Mouse (Mus musculus) heart, embryonic 11.5 days (tissue): Measurements from ENCODE around the gene Tmem106b. TPM values are rescaled to one million over a fixed set of nuclear protein-coding genes. Genes with fewer than 3 reads are reported as not detected.
A peak's percentile ranks its signal among the peaks of the same experiment; 100 is the strongest.

Source experiments
- ATAC-seq: fragments of 200-750 bp; cut with Nextera tagmentation; replicated peaks from 2 replicates; pipeline ENCODE4 v1.8.0; 2017; ENCODE audit warnings: moderate library complexity; ENCODE audit not compliant: insufficient number of reproducible peaks, low FRiP score, low TSS enrichment
- H3K27ac ChIP-seq: fragments of 300-500 bp; sonication (generic); 2 replicates; pipeline ENCODE4 v1.5.1; 2014; ENCODE audit warnings: mild to moderate bottlenecking, low read depth, low read length
- H3K27me3 ChIP-seq: fragments of 300-500 bp; sonication (generic); 2 replicates; pipeline ENCODE4 v1.6.1; 2014; ENCODE audit warnings: mild to moderate bottlenecking, low read length, mixed read lengths; ENCODE audit not compliant: control insufficient read depth, insufficient read depth
- H3K36me3 ChIP-seq: fragments of 300-500 bp; sonication (generic); 2 replicates; pipeline ENCODE4 v1.6.1; 2014; ENCODE audit warnings: mild to moderate bottlenecking, low read length, moderate library complexity, mixed read lengths; ENCODE audit not compliant: control insufficient read depth, insufficient read depth
- H3K4me1 ChIP-seq: fragments of 300-500 bp; sonication (generic); 2 replicates; pipeline ENCODE4 v1.6.1; 2014; ENCODE audit warnings: low read length; ENCODE audit not compliant: control insufficient read depth, insufficient read depth
- H3K4me2 ChIP-seq: fragments of 300-500 bp; sonication (generic); 2 replicates; pipeline ENCODE4 v1.6.1; 2014; ENCODE audit warnings: mild to moderate bottlenecking, moderate library complexity
- H3K4me3 ChIP-seq: fragments of 300-500 bp; sonication (generic); 2 replicates; pipeline ENCODE4 v1.5.1; 2014; ENCODE audit warnings: low read depth, low read length
- H3K9ac ChIP-seq: fragments of 300-500 bp; sonication (generic); 2 replicates; pipeline ENCODE4 v1.6.1; 2014; ENCODE audit warnings: mild to moderate bottlenecking, low read depth, low read length, moderate library complexity
- H3K9me3 ChIP-seq: fragments of 300-500 bp; sonication (generic); replicated peaks from 2 replicates; pipeline ENCODE4 v1.6.1; 2016; ENCODE audit warnings: low read length; ENCODE audit not compliant: control insufficient read depth
- WGBS: fragments of 180-500 bp; shearing (Covaris S2); extraction: QIAGEN DNeasy Blood & Tissue Kit; methylation state at CpG from one replicate; pipeline ENCODE4 v1.1.7; 2014; ENCODE audit not compliant: insufficient replicate concordance; 5-methylcytosine and 5-hydroxymethylcytosine counted together
- polyA plus RNA-seq: library from polyadenylated mRNA; unstranded; fragments of >200 nt; fragmentation: Nextera tagmentation; extraction: Ambion mirVana; gene quantifications from 2 replicates; pipeline ENCODE4 v1.2.1, GENCODE M21; 2014

Gene Tmem106b
- polyA plus RNA-seq = 27.5 and 36.5 TPM in 2 replicates

GRCm38 (mm10) chr6:13069302-13070146 lies at the start of gene Tmem106b:
TSS of gene Tmem106b (plus strand) at chr6:13069759.
- H3K4me3 ChIP-seq = peak within 1 kb of the TSS; percentile 97
- no peaks in the 10 kb centered on the region for H3K27me3 ChIP-seq
- ATAC-seq = peak; percentile 99
- 3% methylated on average over 61 of the region's 61 CpGs for WGBS
- peaks cover 4% of the 10 kb centered on the region; the same call in 1 of the 2 replicates for H3K4me1 ChIP-seq
- H3K36me3 ChIP-seq = peaks cover 3% of the 10 kb centered on the region; the same call in 1 of the 2 replicates
- H3K9me3 ChIP-seq = no peaks in the 10 kb centered on the region
- peak within 1 kb of the TSS; percentile 93 for H3K9ac ChIP-seq
- H3K4me2 ChIP-seq = peak within 1 kb of the TSS; percentile 77
- H3K27ac ChIP-seq = peak within 1 kb of the TSS; percentile 85

- 33% methylated on average over 5 of the region's 5 CpGs for WGBS
- Histone ChIP-seq H3K4me1 (no peaks in the 10 kb centered on the region), H3K27me3 (no peaks in the 10 kb centered on the region), H3K27ac (no peak overlapping the region), H3K9ac (no peak overlapping the region), H3K4me2 (no peak overlapping the region), H3K4me3 (no peak overlapping the region), H3K9me3 (no peaks in the 10 kb centered on the region), H3K36me3 (no peaks in the 10 kb centered on the region)
- ATAC-seq = no peak
Measured at GRCm38 (mm10) chr6:13021245-13022100, 48.1 kb upstream of the Tmem106b start.

- no peak overlapping the region for H3K4me3 ChIP-seq
- H3K9ac ChIP-seq = no peak overlapping the region
- no peak overlapping the region for H3K27ac ChIP-seq
- H3K4me1 ChIP-seq = no peaks in the 10 kb centered on the region
- H3K36me3 ChIP-seq = no peaks in the 10 kb centered on the region
- H3K4me2 ChIP-seq = no peak overlapping the region
- ATAC-seq = no peak
- H3K9me3 ChIP-seq = no peaks in the 10 kb centered on the region
- H3K27me3 ChIP-seq = no peaks in the 10 kb centered on the region
Measured at GRCm38 (mm10) chr6:13030558-13030957, 39.0 kb upstream of the Tmem106b start.

GRCm38 (mm10) chr6:13030961-13031360 lies 38.6 kb upstream of the Tmem106b start:
- Histone ChIP-seq H3K4me2 (no peak overlapping the region), H3K27ac (no peak overlapping the region), H3K9me3 (no peaks in the 10 kb centered on the region), H3K36me3 (no peaks in the 10 kb centered on the region), H3K4me3 (no peak overlapping the region), H3K27me3 (no peaks in the 10 kb centered on the region), H3K4me1 (no peaks in the 10 kb centered on the region), H3K9ac (no peak overlapping the region)
- no peak for ATAC-seq
- 67% methylated on average over 1 of the region's 1 CpGs for WGBS

- Histone ChIP-seq H3K9me3 (no peaks in the 10 kb centered on the region), H3K4me2 (no peak overlapping the region), H3K4me3 (no peak overlapping the region), H3K9ac (no peak overlapping the region), H3K36me3 (no peaks in the 10 kb centered on the region), H3K27ac (no peak overlapping the region), H3K27me3 (no peaks in the 10 kb centered on the region), H3K4me1 (no peaks in the 10 kb centered on the region)
- 60% methylated on average over 4 of the region's 4 CpGs for WGBS
- no peak for ATAC-seq
Measured at GRCm38 (mm10) chr6:13052408-13053200, 17.0 kb upstream of the Tmem106b start.

GRCm38 (mm10) chr6:13061276-13062039 lies 8.1 kb upstream of the Tmem106b start:
- Histone ChIP-seq H3K4me2 (no peak overlapping the region), H3K4me1 (no peaks in the 10 kb centered on the region), H3K9me3 (no peaks in the 10 kb centered on the region), H3K9ac (no peak overlapping the region), H3K27ac (no peak overlapping the region), H3K27me3 (no peaks in the 10 kb centered on the region), H3K4me3 (no peak overlapping the region), H3K36me3 (no peaks in the 10 kb centered on the region)
- no peak for ATAC-seq

GRCm38 (mm10) chr6:13062063-13062462 lies 7.5 kb upstream of the Tmem106b start:
- no peaks in the 10 kb centered on the region for H3K27me3 ChIP-seq
- H3K4me3 ChIP-seq = no peak overlapping the region
- WGBS = 71% methylated on average over 4 of the region's 4 CpGs
- H3K27ac ChIP-seq = no peak overlapping the region
- no peaks in the 10 kb centered on the region for H3K36me3 ChIP-seq
- H3K9me3 ChIP-seq = no peaks in the 10 kb centered on the region
- H3K4me2 ChIP-seq = no peak overlapping the region
- no peak overlapping the region for H3K9ac ChIP-seq
- ATAC-seq = no peak
- no peaks in the 10 kb centered on the region for H3K4me1 ChIP-seq
